Mouse (Mus musculus) monocyte, adult 2 months (primary cell): ENCODE data around the gene Fam3b.

ENCODE experiments used
- DNase-seq, 2 experiments: peaks; one replicate each; pipeline ENCODE4 v3.0.0; 2022; ENCODE audit warnings: low spot score in 2 of 2, low read depth in 1 of 2

Fam3b gene

DNA sequence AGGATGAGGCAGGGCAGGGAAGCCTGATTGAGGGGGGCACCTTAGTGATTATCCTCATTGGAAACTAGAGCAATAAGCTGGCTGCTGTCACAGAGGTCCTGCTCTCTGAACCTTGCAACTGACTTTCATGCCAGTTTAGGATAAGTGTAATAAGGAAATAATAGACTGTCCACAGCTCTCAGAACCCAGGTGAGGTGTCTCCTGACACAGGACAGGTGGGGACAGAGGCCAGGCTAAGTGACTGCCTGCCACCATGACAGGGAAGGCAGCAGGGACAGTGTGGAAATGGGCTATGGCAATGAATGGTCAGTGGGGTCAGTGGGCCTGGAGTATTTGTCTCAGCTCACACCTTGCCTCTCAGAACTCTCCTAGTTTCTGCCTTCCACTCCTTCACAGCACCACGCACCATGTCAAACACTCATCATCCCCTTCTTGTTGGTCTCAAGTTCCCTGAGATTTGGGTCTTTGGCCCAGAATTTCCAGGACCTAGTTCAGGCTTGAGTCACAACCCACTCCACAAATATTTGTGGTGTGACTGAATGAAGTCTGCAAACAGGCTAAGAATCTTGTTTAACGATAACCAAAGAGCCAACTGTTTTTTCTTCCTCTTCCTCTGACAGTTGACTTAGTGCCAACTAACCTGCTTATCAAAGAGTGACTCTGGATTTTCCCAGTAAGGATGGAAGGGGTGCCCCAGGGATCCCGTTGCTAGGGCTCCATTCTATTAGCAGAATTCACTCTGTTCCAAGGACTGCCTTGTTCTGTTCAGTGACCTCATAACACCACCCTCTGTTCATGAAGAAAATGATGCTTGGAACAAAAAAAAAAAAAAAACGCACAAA lies at the start of gene Fam3b:
Gene Fam3b, minus strand, starts transcription at position 718 of the 842 bp plus-strand sequence.
- DNase-seq: no peak

DNA sequence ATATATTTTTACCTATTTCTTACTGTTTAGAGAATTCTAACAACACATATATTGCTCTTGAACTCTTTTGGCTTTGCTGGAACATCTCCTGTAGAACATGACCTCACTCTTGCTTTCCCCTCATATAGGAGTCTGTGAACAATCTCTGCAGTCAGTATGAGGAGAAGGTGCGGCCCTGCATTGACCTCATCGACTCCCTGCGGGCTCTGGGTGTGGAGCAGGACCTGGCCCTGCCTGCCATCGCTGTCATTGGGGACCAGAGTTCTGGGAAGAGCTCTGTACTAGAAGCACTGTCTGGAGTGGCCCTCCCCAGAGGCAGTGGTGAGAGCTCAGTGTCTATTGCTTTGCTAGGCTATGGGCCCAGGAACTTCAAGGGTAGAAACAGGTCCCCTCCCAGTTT lies 29.7 kb upstream of the Fam3b start:
- DNase-seq: no peak

DNA sequence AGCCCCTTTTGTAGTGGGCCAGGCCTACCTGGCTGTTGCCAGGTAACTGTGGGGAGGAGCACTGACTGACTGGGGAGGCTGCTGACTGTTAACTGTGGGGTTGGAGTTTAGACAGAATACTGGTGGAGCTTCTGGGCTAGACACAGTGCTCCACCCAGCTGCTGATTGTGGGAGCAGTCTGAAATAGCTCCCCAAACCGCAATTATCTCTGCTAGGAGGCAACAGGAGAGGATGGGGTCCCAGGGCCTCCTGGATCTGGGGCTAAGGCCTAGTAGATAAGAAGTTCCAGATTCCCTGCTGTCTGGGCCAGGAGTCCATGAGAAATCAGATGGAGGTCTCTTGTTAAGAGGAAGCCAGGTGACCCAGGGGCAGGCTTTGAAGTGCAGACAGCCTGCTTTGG lies 22.2 kb upstream of the Fam3b start:
- DNase-seq: no peak

DNA sequence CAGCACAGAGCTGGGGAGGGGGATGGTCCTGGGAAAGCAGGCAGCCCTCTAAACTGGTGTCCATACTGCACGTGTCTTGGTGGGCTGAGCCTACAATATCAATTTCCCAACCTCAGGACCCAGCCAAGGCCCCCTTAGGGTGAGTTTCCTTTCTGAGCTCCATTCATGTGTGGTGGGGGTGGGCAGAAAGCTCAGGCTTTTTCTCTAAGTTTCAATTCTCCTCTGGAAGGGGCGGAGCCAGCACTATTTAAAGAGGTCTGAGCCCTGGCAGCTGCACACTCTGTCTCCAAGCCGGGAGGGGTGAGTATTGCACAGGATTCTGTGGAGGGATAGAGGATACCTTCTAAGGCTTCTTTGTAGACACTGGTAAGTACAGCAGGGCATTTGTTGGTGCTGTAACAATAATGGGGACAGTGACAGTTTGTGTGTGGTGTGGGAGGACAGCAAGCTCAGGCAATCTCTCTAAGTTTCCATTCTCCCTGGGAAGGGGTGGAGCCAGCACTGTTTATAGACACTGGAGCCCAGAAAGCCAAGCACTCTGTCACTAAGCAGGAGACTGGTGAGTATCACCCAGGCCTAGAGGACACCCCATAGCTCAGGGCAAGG lies 21.3 kb upstream of the Fam3b start:
- DNase-seq: peak; percentile 5 to 46

DNA sequence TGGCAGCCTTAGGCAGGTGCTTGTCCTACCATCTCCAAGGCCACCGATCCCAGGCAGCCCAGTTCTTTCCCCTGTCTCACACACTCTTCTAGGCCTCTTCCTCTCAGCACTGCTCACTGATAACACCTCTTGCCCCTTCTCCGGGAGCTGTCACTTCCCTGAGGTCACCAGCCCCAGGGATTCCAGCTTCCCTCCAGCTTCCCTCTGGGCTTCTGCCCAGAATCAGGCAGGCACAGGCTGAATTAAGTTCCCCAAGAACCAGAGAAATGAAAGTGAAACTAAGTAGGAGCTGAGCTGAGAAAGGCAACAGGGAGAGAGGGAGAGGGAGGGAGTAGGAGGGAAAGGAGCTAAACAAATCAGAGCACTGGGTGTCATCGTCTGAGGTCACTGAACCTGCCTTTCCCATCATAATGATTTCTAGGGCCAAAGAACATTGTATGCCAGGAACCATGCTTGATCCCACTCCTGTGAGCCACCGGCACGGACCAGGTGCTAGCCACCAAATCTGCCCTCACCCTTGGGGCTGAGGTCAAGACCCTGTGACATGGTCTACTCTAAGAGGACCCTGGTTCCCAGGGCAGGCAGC lies 20.4 kb upstream of the Fam3b start:
- DNase-seq: peak; percentile 10 to 11

DNA sequence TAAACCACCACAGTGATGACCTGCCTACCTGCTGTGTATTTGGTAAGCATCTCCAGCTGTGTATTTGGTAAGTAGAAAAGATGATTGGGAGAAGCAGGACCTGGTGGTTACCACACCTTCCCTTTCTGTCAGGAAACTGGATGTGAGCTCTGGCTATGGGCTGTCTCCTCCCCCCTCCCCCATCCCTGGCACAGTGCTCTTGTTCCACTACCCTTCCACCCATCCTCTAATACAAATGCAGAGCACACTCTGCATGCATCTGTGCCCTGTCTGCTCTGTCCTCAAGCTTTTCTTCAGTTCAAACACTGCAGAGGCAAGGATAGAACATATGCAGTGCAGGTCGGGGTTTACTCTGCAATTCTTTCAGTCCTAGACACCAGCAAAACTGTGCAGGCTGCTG lies 19.8 kb upstream of the Fam3b start:
- DNase-seq: no peak

DNA sequence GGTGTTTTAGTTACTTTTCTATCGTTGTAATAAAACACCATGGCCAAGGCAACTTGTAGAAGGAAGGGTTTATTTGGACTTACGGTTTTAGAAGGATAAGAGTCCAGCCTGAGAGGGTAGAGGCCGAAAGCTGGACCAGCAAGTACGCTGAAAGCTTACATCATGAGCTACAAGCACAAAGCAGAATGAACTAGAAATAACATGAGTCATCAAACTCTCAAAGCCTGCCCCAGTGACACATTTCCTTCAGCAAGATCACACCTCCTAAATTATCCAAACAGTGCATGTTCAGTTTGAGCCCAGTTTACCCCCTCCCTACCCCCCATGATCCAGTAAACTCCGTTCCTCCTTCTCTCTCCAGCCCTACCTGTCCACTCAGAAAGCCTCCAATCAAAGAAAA lies 19.1 kb upstream of the Fam3b start:
- no peak for DNase-seq

DNA sequence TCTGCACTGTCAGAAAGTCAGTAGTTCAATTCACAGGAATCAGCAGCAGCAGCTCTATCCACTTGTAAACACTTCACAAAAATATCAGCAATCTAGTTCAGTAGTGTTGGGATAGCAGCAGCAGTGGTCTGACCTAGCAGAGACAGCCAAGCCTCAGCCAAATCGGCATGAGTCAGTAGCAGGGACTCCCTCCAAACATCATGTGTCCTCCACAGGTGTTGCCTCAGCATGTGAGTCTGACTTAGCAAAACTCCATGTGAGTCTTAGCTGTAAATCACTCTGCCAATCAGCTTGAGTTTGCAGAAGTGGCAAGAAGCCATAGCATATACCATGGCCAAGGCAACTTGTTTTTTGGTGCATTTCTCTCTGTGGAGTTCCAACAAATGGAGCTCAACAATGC lies 18.5 kb upstream of the Fam3b start:
- no peak for DNase-seq

DNA sequence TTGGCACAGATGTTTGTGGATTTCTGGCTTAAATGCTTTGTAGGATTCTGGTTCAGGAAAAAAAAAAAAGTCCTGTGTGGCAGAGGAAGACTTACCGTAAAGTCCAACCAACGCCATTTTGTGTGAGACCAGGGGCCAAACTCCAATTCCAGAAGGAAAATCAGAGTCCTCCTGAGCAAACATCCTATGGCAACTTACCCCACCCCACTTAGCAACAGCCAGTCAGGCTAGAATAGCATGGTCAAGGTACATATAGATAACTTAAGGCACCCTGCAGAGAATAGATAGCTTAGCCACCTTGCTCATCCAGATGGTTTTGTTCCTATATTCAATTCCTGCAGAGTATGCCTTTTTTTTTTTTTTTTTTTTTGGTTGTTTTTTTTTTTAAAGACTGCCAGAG lies 14.6 kb upstream of the Fam3b start:
- DNase-seq: no peak

DNA sequence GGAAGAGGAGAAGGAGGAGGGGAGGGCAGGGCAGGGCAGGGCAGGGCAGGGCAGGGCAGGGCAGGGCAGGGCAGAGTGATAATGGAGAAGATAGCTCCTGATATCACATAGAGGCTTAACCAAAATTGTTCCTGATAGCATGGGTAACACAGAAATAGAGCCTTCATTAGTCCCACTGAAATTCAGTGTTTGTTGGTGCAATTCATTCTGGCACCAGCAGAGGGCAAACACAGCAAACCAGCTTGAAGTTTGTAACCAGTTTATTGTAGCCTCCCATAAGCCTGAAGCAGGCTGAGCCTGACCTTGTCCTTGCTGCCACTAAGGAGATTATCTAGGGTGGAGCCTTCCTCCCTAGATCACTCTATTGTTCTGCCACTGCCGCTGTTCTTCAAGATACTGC lies 8.4 kb upstream of the Fam3b start:
- DNase-seq: no peak

DNA sequence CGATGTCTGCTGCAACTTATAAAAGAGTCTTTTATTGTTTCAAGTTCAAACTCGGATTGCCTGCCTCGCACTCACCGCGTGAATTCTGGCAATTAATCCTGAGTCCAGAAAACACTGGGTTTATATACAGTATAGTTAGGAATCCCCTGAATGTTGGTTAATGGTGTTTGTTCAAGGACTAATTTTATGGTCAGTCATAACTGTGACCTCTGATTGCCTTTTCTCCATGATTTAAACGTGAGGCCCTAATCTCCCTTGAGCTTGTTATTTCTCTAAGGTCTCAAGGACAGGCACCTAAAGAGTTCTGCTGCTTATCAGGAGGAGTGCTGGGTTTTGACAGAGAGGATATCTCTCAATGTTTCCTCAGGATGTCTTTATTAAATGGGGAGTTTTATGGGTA lies 7.4 kb upstream of the Fam3b start:
- no peak for DNase-seq

DNA sequence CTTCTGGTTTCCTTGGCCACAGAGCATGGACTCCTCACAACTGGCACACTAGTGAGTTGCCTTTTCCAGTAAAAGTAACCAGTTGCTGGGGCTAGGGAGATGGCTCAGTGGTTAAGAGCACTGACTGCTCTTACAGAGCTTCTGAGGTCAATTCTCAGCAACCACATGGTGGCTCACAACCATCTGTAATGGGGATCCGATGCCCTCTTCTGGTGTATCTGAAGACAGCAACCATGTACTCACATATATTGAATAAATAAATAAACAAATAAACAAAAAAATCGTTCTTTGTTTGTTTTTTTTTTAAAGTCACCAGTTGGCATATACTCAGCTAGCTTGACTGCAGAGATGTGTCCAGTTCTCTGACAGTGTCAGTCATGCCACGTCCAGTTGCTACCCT lies 1.7 kb upstream of the Fam3b start:
- DNase-seq: no peak

DNA sequence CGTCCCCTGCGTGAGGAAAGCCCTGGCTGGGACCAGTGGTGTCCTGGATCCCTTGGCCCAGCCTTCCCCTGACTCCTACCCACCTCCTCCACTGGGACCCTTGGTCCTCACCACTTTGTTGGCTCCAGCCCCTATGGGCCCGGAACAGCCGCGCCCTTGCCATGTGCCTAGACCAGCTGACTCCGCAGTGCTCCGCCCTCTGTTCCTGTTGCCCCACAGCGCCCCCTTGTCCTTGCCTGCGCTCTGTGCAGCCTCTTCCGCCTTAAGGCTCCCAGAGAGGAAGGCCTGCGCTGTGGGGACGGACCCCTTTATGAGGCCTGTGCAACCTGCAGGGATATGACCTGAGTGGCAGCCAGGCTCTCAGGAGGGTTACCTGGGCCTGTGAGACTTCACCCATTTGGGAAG lies 2.3 kb downstream of the Fam3b start:
- no peak for DNase-seq

DNA sequence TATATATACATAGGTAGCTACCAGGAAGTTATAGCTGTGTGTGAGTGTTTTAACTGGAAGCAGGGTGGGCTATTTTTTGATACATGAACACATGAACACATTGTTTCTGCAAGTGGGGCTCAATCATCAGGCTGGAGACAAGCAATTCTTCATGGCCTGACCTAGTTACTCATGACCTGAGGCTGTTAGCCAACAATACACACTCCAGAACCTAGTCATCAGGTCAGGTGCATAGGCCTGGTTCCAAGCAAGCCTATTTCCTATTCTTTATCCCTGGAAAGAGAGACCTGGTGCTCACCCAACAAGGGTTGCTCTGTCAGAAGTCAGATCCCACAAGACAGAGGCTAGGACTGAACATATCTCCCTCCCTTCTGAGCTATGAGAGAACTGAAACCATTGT lies 3.1 kb downstream of the Fam3b start:
- DNase-seq: no peak

DNA sequence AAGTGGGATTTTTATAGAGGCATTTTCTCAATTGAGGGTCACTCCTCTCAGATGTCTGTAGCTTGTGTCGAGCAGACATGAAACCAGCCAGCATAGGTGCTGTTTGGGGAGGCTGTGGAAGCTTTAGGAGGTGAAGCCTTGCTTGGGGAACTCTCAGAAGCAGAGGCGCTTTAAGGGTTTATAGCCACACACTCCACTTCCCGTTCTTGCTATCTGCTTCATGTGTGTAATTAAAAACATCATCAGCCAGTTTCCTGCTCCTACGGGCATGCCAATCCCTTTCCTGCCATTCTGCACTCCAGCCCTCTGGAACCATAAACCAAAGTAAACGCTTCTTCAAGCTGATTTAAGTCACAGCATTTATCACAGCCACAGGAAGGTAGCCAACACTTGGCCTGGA lies 3.8 kb downstream of the Fam3b start:
- DNase-seq: no peak

DNA sequence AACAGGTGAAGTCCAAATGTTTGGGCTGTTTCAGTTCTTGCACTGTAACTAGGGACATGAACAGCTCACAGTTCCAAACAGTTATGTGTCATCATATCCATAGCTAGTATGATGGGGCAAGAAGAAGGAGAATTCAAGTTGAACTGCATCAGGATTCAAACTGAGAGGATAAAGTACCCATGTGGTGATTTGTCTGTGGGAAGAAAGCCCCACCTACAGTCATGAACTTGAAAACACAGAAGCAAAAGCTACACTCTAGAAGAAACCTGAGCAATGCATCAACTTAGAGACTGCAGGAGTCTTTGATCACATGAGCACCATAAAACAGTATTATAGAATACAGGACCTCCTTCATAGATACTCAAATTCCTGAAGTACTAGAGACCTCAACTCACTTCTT lies 6.8 kb downstream of the Fam3b start:
- DNase-seq: no peak

DNA sequence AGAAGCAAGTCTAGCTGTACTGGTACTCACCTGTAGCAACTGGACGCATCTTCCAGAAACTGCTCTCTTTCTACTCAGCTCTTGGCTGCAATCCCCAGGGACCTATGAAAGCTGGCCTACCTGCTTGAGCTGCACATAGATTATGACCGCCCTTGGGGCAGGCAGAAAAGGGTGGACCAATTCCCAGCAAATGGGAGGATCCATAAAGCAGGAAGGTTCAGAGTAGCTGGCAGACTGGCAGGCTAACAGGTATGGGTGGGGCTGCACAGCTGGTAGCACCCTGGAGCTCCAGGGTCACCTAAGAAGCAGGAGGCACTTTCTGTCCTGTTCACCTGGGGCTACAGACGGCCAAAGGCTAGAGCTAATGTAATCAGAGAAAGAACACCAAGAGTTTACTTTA lies 9.8 kb downstream of the Fam3b start:
- DNase-seq: no peak

DNA sequence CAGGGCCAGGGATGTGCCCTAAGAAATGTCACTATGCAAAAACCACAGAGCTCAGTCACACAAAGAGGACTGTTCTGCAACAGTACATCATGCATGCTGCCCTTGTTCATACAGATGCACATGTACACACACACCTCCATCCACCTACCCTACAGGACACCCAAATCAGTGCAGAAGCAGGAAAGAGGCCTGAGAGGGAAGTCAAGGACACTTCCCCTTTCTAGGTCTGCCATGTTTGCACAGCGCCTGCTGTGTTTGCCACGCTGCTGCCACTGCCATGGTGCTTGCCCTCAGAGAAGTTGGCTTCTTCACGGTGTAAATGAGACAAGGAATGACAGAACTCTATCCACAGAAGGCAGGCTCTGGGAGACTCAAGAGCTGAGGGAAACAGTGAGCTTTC lies 10.8 kb downstream of the Fam3b start:
- DNase-seq: no peak

DNA sequence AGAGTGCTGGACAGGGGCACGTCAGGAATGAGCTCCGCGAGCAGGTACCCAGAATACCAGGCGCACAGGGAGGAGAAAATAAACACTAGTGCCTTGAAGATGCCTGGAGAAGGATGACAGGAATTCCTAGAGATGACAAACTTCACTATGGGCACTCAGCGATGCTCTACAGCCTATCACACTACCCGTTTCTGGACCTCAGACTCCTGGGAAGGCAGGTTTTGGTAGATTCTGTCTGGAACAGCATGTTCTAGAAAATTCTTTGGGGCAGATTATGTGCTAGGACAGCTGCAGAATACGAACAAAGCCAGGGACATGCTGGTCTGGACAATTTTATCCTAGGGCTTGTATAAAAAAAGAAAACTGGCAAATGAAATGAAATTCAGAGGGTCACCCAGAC lies 13.7 kb downstream of the Fam3b start:
- DNase-seq: no peak

DNA sequence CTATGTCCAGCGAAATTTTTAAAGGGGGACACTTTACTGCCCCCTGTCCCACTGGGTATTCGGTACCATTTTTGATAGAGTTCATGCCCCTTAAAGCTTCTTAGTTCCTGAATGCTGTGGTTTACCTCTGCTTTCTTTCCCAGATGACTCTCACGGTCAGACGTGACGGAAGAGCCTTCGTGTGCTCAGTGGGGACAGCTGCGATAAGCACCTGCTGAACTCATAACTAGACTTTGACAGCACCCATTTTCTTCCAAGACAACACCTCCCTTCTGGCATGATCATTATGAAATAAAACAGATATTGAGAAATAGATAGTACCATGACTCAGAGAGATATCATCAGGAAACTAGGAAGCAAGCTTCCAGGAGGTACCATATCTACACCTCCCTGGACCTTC lies 15.2 kb downstream of the Fam3b start:
- DNase-seq: no peak

DNA sequence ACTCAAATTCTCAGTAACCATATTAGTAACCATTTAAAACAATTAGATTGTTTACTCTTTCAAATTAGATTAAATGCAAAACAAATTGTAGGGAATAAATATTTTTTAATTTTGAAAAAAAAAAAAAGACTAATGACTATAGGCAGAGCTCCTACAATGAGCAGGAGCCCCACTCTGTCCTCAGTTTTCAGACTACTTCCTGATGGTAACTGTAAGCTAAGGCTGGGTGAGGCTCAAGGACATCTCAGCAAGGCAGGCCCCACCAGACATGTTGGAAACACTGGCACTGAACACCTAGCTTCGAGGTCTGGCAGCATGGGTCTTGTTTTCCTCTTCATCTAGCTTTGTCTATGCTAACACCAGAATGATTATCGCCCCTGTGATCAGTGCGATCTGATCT lies 16.5 kb downstream of the Fam3b start:
- DNase-seq: no peak

DNA sequence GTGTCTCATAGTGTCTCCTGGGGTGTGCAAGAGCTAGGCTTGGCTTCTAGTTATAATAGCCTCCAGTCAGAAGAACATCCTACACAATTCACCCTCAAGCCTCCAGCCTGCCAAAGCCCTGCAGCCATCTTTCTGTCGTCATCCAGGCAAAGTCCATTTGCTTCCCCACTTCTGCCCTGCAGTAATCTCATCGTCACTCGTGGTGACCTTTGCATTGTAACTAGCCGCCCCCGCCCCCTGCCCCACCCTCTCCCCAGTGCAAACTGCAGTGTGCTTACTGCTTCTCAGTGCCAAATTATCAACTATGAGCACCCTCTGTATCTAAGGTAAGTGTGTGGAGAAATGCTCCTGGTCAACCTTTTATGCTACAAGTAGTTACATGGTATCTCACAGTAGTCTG lies 16.9 kb downstream of the Fam3b start:
- DNase-seq: no peak

DNA sequence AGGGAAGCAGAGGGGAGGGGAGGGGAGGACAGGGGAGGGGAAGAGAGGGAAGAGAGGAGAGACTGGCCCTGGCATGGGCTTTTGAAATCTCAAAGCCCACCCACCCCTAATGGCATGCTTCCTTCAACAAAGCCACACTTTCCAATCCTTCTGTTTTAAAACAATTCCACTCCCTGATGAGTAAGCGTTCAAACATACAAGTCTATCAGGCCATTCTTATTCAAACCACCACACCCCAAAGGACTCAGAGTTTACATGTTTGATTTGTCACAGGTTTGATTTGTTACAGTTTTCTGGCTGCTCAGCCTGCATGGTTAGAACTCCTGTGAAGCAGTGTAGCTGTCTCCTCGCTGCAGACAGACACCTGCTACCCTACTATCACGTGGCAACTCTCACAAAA lies 18.6 kb downstream of the Fam3b start:
- DNase-seq: no peak
